Mouse (Mus musculus) layer of hippocampus, postnatal 14 days (tissue): ENCODE measurements at regions not wholly inside any gene's neighbourhood (a gene's known extent, or its start where the extent isn't known, plus 50 kb on each side); places are given as distances from the start of the nearest gene placed in this dataset.

Experiments used
- DNase-seq, 2 experiments: peaks; one replicate each; pipeline ENCODE4 v3.0.0; 2021 to 2022; ENCODE audit warnings: low spot score in 2 of 2, mixed read lengths in 1 of 2

DNA sequence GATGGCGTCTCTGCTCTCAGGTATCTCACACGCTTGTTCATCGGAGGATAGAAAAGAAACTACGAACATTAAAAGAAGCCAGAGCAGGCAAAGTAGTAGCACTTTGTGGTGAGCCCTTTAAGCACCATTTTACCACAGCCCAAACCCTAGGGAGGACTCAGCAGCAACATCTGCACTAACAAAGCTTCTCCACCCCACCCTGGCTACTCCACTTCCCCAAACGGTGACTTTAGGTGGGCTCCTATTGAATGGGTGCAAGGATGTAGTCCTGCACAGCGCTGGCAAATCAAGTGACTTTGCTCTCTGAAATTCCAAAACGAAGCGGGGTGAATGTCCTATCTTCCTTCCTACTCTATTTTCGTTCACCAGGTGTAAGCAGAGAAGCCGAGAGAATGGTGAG lies 337.9 kb upstream of the Noct start:
- DNase-seq: no peak

DNA sequence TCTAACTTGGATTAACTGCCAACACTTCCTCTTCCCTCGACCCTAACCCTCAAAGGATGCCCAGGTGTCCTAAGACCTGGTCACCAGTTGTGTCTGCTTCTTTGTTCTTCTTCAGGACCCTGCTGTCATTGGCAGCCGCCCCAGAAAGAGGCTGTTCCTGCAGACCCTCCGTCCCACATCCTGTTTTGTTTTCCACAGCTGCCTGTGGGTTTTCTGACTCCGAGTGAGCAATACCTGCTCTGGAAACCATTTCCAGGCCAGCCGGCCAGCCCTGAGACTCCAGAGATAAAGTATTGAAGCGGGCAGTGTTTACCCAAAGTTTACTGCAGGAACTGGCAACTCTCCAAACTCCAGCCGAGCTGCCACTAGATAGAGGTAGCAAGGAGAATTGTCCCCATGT lies 337.2 kb upstream of the Noct start:
- no peak for DNase-seq

DNA sequence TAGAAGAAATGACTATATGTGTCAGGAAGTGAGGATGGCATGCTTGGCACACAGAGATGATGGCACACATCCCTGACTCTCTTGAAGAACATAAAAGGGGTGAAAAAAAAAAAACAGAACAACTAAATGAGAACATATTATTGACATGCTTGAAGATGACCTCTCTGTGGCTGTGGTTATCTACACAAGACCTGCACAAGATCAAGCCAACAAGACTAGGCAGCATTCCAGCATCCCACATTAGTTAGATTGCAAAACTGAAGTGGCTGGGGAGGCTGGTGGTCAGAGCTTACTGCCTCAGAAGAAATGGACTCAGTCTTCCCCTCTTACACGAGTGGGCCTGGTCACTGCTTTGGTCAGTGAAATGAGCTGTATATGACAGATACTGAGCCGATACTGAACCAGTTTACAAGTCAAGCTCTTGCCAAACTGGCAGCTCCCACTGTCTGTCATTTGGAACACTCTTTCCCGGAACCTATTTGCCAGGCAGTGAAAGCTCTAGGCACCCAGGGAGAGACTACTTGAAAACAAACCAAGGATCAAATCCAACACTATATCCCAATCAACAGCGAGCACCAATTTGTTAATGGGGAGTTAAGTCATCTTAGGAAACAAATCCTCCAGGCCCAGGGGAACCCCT lies 335.6 kb upstream of the Noct start:
- no peak for DNase-seq

DNA sequence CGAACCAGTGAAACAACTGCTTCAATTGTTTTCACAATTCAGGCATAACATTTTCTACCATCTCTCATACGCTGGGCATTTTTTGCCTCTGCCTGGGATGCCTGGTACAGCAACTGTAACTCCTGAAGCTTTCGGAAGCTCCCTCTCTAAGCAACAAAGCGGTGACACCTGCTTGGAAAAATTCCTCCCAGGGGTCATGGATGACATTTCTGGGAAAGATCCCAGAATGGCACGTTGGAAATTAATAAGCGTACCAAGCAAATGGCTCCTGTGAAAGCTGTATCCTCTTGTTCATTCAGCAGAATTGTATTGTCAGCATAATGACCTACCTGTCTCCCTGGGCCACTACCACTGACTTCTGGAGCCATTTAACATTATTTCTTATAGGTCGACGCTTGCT lies 333.7 kb upstream of the Noct start:
- DNase-seq: no peak

DNA sequence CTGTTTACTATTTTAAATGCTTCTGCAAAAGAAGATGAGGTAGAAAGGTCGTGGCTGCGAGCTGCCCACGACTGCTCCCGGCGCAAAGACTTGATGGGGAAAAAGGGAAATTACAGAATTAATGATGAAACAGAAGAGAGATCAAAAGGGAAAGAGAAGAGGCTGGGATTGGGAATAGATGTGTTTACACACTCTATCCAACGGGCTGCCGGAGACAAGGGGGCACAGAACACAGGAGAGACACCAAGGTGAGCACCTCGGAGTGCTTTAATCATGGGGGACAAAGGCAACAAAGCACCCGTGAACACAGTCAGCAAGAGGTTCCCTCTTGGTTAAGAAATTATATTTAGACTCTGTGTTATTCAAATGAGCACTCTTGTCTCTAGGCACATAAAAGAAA lies 326.1 kb upstream of the Noct start:
- no peak for DNase-seq

DNA sequence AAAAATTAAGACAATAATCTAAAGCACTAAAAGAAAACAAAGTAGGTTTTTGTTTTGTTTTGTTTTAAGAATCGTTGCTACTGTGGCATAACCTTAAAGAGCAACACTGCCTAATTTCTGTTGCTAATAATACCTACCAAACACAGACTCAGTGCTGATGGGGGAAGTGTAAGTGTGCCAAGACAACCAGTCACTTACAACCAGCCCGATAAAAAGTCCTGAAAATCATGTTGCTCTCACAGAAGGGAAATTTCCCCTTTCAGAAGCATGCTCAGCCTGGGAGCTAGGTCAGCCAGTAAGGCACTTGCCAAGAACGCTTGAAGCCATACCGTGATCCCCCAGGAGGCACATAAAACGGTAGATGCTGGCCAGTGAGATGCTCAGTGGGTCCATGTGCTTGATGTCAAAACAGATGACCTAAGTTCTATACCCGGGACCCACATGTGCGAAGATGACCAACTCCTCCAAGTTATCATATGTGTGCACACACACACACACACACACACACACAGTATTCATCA lies 324.4 kb upstream of the Noct start:
- DNase-seq: no peak

DNA sequence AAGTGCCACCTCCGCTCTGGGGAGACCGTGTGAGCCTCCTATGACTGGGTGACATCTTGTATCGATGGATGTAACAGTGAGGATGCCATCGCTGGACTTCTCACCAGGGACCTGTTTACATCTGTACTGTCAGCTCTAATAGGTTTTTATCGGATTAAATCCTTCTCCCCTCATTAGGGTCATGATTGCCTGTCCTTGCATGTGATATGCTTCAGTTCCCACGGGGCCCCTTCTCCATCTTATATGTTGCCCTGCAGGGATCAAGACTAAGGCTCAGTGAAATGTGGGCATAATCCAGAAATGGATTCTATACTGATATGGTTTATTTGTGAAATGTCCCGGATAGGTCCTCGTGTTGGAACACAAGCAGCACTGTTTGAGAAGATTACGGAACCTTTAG lies 323.7 kb upstream of the Noct start:
- DNase-seq: no peak

DNA sequence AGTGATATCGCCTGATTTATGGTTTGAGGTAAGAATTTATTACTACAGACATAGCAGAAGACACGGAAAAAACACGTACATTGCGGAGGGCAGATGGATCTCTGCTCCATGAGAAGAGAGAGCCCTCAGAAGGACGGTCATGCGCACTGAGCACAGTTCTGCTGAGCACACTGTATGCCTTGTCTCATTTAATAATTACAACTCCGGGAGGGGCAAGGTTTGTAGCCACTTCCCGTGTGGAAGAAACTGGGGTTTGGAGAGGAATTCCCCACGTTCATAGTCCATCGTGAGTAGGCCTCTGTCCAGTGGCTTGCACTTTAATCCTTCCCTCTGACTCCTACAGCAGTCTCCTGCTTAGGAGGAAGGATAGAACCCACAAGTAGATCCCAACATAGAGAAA lies 322.9 kb upstream of the Noct start:
- DNase-seq: no peak

DNA sequence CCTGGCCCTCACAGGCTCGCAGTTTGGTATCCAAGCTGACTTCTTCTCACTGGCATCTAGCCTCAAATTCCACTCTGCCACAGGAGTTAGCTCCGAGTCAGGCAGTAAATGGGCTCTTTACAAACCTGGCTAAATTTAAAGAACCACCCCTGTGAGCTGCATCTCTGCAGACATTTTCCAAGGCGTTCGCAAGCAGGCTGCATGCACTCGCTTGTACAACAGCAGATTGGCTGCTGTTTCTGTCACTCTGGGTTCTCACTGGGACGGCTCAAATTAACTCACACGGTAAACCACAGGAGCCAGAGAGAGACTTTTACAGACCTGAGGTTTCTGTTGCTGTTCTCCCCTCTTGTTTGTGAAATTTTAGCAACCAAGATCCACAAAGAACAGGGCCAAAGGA lies 321.3 kb upstream of the Noct start:
- peak in 1 of 2 experiments; percentile 65 for DNase-seq

DNA sequence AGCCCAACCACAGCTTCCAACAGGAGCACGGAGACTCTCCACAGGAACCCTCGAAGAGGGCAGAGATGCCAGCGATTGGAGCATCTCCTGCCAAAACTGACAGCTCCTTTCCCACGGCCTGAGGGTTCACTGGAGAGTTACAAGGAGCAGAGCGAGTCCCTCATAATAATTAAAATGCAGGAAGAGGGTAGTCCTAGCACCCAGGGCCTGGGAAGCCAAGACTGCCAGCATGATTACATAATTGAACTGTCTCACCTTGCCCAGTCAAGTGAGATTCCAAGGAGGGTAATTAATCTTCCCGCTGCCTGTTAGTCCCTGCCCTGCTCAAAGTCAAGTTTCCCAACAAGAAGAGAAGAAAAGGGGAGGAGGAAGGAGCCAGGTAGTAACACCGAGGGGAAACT lies 319.5 kb upstream of the Noct start:
- DNase-seq: no peak

DNA sequence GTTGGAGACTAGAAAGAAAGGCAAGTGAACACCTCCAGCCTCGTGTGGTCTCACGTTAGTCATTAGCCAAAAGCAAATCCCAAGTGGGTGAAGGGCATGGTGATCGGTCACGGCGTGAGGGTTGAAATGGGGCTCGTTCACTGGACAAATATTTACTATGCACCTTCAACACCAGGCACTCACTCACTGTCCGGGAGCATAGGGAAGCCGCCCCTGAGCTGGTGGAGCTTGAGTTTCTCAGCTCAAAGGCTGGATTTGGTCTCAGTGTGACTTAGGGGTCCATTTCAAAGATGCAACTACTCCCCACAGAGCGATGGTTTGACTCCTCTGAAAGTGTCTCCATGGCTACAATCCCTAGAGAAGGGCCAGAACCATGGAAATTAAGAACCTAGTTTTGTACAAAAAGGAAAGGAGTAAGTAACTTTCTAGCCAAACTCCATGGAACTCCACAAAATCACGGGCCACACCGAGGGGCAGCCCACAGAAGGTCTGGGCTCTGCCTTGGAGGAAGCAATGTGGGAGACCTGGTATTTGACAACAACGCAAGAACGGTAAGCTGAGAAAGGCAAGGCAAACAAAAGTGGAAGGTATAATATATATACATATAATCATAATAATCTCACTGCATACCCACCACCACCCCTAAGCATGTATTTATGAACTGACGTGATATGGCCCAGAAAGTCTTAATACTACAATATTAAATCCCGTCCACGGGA lies 318.8 kb upstream of the Noct start:
- DNase-seq: no peak

DNA sequence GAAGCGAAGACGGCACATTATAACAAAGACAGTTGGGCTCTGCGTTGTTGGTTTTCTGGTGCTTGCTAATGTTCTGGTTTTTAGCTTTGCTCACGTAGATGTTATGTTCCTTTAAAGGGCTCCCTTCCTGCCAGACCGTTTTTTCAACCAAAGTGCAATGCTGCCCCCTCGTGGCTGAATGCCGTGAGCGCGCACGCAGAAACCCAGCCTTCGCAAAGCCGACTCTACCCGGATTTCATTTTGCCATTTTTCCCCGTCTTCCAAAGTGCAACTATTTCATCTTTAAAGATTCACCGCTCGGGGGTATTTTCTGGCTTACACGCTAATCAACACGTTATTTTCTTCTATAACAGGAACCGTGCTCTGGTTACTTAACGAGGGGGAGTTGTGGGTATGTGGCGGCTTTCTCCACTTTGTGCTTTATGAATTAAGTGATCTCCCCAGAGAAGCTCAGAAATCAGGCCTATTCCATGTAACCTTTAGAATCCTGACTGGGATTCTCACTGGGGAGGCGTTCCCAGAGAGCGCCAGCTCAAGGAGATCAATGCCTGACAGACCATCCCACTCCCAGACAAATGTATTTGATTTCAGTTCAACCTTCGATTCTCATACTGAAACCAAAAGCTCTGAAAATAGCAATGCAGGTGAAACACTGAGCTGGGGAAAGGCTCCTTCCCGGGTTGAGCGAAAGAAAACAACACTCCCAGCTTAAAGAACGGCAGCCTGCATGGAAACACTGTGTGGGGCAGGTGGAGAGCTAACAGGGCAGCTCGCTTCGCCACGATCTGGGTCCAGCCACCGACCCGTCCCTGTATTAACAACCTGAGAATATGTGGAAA lies 318.0 kb upstream of the Noct start:
- DNase-seq: peak; percentile 95 to 98

DNA sequence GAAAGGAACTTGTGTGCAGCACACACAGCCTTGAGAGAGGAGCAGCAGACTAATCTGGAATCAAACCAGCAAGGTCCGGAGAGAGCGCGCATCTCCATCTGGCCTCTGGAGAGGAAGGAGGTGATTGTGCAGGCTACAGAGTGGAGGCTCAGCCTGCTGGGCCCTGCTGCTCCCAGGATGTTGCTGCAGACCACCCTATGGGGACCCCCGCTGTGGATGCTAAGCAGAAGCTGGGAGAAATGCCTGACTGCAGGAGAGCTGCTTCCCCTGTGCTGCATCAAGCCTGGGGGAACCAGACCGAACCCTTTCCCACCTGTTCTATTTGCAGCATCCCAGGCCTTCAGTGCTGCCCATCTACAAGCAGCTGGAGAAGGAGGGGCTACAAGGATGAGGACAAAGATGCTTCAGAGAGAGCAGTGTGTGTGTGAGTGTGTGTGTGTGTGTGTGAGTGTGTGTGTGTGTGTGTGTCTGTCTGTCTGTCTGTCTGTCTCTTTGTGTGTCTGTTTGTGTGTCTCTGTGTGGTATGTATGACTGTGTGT lies 311.2 kb upstream of the Noct start:
- DNase-seq: no peak

DNA sequence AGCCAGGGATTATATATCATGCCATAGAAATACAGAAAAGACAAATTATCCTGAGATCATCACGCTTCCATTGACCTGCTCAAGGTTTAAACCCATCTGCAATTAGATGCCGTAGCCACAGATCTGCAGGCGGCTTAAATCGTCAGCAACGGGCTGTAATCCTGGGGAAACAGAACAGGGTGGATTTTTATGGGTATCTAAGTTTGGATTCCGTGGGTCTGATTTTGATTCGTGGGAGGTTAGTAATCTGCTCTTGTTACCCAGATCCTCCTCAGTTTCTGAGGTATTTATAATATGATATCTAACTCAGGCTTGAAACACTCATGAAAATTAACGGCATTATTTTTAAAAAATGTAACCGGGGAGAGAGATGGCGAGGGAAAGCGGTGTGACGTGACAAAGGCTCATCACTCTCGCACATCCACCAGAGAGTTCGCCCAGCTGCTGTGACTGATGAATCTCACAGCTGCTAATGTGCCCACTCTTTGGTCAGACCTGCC lies 309.3 kb upstream of the Noct start:
- DNase-seq: no peak

DNA sequence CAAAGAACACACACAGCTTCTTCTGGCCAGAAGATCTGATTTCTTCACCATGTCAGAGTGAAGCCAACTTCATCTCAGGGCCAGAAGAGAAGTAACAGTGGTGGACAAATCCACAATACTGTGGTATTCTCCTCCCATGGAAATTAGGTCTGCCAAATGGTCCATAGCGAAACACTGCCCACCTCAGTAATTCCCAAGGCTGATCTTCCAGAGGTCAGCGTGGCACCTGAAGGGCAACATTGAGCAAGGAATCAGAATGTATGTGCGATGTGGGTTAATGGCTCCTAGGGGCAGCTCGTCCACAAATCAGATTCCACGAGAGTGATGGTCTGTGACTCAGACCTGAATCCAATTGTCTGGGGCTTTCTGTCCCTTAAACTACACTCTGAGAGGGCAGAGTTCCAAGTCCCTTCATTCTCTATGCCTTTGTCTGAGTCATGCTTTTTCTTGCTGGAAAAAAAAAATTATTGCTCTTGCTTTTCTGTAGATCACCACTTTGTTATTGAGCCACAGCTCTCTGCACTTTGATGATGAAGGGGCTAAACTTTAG lies 307.9 kb upstream of the Noct start:
- DNase-seq: no peak

DNA sequence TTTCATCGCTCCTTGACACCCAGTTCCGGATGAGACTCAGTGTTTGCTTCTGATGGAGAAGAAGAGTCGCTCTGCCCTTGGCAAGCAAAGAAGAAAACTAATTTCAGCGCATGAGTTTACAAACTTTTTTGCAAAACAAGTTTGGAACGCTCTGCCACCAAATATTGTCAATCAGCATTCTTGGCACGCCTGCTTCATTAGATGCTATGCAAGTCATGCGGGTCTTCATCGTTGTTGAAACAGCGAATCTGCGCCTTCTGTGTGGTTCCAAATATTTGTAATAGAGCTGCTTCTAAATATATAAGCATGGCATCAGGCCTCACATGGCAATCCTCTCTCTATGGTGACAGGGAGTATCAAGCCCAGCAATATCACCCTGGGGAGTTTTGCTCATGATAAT lies 301.9 kb upstream of the Noct start:
- peak in 1 of 2 experiments; percentile 41 for DNase-seq

DNA sequence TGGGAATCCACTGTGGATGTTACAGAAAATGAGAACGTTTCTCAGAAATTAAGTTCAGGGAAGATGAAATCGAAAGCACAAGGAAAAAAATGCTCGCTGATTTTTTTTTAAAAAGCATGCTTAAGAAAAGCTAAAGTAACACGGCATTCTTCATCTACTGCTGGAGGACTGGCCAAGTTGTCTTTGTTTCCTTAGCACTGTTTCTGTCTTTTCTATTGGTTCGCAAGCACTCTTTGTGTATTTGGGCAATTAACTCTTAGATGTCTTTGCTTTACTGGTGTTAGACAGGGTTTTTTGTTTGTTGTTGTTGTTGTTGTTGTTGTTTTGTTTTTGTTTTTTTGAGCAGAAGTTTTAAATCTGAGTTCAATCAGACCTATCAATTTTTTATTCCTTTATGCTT lies 301.4 kb upstream of the Noct start:
- DNase-seq: no peak

DNA sequence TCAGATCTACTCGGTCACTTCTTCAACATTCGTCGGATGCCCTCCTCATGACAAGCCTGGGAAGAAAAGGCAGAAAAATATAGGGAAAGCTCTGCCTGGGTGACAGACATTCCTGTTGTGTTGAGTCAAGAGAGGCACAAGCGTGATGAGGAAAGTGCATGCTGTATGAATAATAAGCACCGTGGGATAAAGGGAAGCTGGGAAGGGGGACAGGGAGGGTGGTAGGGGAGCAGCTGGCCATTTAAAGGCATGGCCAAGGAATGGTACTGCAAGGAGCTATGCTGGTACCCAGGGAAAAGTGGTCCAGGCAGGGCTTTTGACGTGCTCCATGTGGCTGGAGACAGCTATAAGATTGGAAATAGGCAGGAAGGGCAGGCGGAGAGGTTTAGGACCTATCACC lies 300.9 kb upstream of the Noct start:
- no peak for DNase-seq

DNA sequence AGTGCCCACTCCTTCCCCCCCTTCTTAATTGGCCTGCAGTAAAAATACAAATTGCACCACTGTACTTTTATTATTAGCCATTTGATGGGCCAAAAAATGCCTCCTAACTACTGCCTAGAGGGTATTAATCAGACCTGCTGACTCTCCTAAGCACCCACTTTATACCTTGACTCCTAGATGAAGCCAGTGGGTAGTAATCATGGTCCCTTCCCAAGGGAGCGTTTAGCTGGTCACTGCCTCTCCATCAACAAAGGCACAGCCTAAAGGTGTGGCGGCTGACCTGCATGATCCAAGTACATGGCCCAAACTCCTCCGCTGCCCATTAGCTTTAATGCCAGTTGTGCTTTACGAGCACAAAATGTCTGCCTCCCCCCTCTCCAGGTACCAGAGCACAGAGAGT lies 296.9 kb upstream of the Noct start:
- DNase-seq: no peak

DNA sequence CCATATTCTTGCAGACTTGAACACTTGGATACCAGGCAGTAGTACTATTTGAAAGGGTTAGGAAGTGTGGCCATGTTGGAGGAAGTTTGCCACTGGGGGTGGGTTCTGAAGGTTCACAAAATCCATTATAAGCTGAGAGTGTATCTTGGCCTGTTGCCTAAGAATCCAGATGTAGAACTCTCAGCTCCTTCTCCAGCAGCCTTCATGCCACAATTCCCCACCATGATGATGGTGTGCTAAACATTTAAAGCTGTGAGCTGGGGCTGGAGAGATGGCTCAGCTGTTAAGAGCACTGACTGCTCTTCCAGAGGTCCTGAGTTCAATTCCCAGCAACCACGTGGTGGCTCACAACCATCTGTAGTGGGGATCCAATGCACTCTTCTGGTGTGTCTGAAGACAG lies 295.2 kb upstream of the Noct start:
- no peak for DNase-seq

DNA sequence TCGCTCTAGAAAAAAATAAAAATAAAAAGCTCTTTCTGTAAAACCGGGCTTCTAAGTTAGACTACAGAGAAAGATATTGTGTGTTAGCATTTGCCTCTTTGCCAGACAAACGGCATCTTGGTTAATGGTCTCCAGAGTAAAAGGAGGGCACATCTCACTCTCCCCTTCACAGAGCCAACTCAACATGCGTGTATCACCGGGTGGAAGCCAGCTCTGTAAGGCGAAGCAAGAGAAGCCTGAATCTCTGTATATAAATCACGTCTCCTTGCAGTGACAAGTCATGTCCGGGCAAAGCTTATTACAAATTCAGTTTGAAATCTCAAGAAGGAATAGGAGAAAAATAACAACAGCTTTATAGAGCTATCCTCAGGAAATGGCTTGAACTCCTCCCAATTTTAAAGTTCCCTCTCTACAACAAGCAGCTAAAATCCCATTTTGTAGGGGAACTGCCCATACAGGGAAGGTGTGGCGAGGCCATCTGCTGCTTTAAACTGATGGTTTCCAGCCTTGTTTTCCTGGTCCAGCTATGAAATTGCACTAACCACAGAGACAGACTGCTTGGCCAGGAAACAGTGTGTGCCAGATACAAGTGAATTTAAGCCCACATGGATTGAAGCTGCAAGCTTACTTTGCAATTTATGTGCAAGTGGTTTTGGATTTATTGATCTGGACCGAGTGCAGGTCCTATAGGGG lies 291.7 kb upstream of the Noct start:
- DNase-seq: peak in 1 of 2 experiments; percentile 50
